Mouse (Mus musculus) heart, embryonic 16.5 days (tissue): ENCODE data around the gene Asphd2. TPM values are rescaled to one million over a fixed set of nuclear protein-coding genes. Genes with fewer than 3 reads are reported as not detected.

Experiments
- ATAC-seq: fragments of 200-750 bp; cut with Nextera tagmentation; replicated peaks from 2 replicates; pipeline ENCODE4 v1.8.0; 2017; ENCODE audit warnings: moderate number of reproducible peaks; ENCODE audit not compliant: insufficient read depth, low FRiP score; ENCODE audit errors: extremely low read depth
- H3K27ac ChIP-seq: fragments of 300-500 bp; sonication (generic); 2 replicates; pipeline ENCODE4 v1.5.1; 2014; ENCODE audit warnings: mild to moderate bottlenecking, low read length, control low read depth, moderate library complexity
- H3K27me3 ChIP-seq: fragments of 300-500 bp; sonication (generic); 2 replicates; pipeline ENCODE4 v1.6.1; 2014; ENCODE audit warnings: low read length, mixed read lengths; ENCODE audit not compliant: control insufficient read depth, insufficient read depth
- H3K36me3 ChIP-seq: fragments of 300-500 bp; sonication (generic); 2 replicates; pipeline ENCODE4 v1.6.1; 2014; ENCODE audit not compliant: control insufficient read depth, insufficient read depth
- H3K4me1 ChIP-seq: fragments of 300-500 bp; sonication (generic); 2 replicates; pipeline ENCODE4 v1.6.1; 2014; ENCODE audit warnings: low read length, mixed read lengths; ENCODE audit not compliant: control insufficient read depth, insufficient read depth
- H3K4me2 ChIP-seq: fragments of 300-500 bp; sonication (generic); 2 replicates; pipeline ENCODE4 v1.6.1; 2014; ENCODE audit warnings: low read depth, mild to moderate bottlenecking, control low read depth, low read length
- H3K4me3 ChIP-seq: fragments of 300-500 bp; sonication (generic); 2 replicates; pipeline ENCODE4 v1.5.1; 2014; ENCODE audit warnings: mild to moderate bottlenecking, control low read depth, low read length
- H3K9ac ChIP-seq: fragments of 300-500 bp; sonication (generic); 2 replicates; pipeline ENCODE4 v1.6.1; 2014; ENCODE audit warnings: low read length, control low read depth
- H3K9me3 ChIP-seq: fragments of 300-500 bp; sonication (generic); replicated peaks from 2 replicates; pipeline ENCODE4 v1.6.1; 2016; ENCODE audit warnings: low read length; ENCODE audit not compliant: control insufficient read depth
- WGBS: fragments of 180-500 bp; shearing (Covaris S2); extraction: QIAGEN DNeasy Blood & Tissue Kit; methylation state at CpG from one replicate; pipeline ENCODE4 v1.1.7; 2014; 5-methylcytosine and 5-hydroxymethylcytosine counted together
- polyA plus RNA-seq: library from polyadenylated mRNA; unstranded; fragments of >200 nt; fragmentation: Nextera tagmentation; extraction: Ambion mirVana; gene quantifications from 2 replicates; pipeline ENCODE4 v1.2.1, GENCODE M21; 2015

Asphd2 gene
- polyA plus RNA-seq: 0.67 and 0.94 TPM in 2 replicates

- ATAC-seq: peak; percentile 46
- Histone ChIP-seq H3K27me3 (peaks cover 52% of the 10 kb centered on the region), H3K4me3 (peak within 1 kb of the TSS; percentile 62), H3K4me1 (peaks cover 6% of the 10 kb centered on the region; the same call in 1 of the 2 replicates), H3K27ac (no peak within 1 kb of the TSS), H3K4me2 (peak within 1 kb of the TSS; percentile 83), H3K9ac (peak within 1 kb of the TSS; percentile 63), H3K9me3 (no peaks in the 10 kb centered on the region), H3K36me3 (no peaks in the 10 kb centered on the region)
- 5% methylated on average over 28 of the region's 67 CpGs for WGBS
Observed at GRCm38 (mm10) chr5:112394779-112395443, at the start of gene Asphd2. Gene Asphd2, minus strand, starts transcription at chr5:112394866.

- no peaks in the 10 kb centered on the region for H3K36me3 ChIP-seq
- no peak overlapping the region for H3K9ac ChIP-seq
- no peak overlapping the region for H3K27ac ChIP-seq
- no peaks in the 10 kb centered on the region for H3K4me1 ChIP-seq
- no peak overlapping the region for H3K4me2 ChIP-seq
- no peak for ATAC-seq
- H3K27me3 ChIP-seq: peaks cover 26% of the 10 kb centered on the region
- no peak overlapping the region for H3K4me3 ChIP-seq
- 46% methylated on average over 10 of the region's 10 CpGs for WGBS
- H3K9me3 ChIP-seq: no peaks in the 10 kb centered on the region
Observed at GRCm38 (mm10) chr5:112438535-112438934, 43.9 kb upstream of the Asphd2 start.

DNA sequence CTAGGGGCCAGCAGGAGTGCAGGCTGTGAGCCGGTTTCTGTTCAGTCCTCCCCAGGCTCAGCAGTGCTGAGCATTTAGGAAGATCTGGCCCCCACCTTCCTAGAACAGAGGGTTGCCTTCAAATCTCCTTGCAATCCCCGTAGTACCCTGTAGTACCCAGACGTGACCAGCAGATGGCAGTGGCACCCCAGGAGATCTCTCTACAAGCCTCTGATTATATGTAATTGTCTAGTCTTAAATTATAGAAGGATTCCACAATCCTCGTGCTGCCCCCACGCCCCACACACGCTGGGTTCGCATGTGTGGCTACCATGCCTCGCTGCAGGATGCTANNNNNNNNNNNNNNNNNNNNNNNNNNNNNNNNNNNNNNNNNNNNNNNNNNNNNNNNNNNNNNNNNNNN lies 38.3 kb upstream of the Asphd2 start:
- WGBS: 1% methylated on average over 8 of the region's 8 CpGs
- Histone ChIP-seq H3K4me2 (no peak overlapping the region), H3K4me1 (no peaks in the 10 kb centered on the region), H3K36me3 (no peaks in the 10 kb centered on the region), H3K9me3 (no peaks in the 10 kb centered on the region), H3K4me3 (no peak overlapping the region), H3K27me3 (peaks cover 48% of the 10 kb centered on the region), H3K9ac (no peak overlapping the region), H3K27ac (no peak overlapping the region)
- no peak for ATAC-seq

DNA sequence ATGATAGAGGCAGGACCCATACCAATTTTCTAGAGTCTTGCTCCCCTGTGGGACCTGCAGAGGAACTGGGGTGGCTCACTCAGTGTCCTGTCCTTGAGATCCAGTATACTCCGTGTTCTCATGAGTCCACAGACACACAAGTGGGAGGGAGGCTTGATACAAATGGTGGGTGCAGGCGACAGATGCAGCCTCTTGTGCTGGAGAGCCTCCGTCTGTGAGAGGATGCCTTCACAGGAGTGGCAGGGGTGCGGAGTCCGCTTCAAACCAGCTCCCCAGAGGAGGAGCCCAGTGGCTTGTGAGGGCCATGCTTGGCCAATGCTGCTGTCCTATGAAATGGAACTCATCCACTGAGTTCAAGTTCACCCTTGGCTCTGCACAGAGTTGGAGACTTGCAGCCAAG lies 37.4 kb upstream of the Asphd2 start:
- no peaks in the 10 kb centered on the region for H3K36me3 ChIP-seq
- H3K9ac ChIP-seq: no peak overlapping the region
- no peak overlapping the region for H3K27ac ChIP-seq
- 68% methylated on average over 5 of the region's 5 CpGs for WGBS
- H3K4me1 ChIP-seq: no peaks in the 10 kb centered on the region
- H3K27me3 ChIP-seq: peaks cover 43% of the 10 kb centered on the region
- H3K4me2 ChIP-seq: no peak overlapping the region
- H3K4me3 ChIP-seq: no peak overlapping the region
- ATAC-seq: no peak
- no peaks in the 10 kb centered on the region for H3K9me3 ChIP-seq

DNA sequence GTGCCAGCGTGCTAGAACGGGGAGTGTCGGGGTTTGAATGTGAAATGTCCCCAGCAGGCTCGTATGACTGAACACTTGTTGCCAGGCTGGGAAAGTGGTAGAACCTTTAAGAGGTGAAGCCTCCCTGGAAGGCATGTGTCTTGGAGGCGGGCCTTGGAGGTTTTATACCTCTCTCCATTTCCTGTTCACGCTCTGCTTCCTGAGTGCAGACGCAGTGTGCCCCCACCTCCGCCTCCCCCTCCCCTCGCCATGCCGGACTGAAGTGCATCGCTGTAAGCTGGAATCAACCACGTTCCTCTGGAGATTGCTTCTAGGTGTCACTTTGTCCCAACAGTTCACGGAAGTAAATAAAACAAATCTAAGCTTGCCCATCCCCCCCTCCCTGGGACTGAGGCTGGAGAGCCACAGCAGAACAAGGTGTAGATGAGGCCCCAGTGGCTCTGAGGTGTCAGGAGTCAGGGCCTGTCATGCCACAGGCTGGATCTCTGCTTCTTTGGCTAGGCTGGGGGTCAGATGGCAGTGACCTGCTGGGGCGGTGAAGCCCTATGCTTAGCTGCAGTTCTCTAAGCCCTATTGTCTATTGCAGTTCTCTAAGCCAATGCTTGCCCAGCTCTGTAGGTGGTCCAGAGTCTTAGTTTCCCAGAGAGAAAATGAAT lies 36.6 kb upstream of the Asphd2 start:
- H3K4me1 ChIP-seq: no peaks in the 10 kb centered on the region
- H3K4me2 ChIP-seq: no peak overlapping the region
- no peak overlapping the region for H3K9ac ChIP-seq
- H3K4me3 ChIP-seq: no peak overlapping the region
- 32% methylated on average over 14 of the region's 14 CpGs for WGBS
- peaks cover 48% of the 10 kb centered on the region for H3K27me3 ChIP-seq
- H3K36me3 ChIP-seq: no peaks in the 10 kb centered on the region
- H3K9me3 ChIP-seq: no peaks in the 10 kb centered on the region
- no peak for ATAC-seq
- no peak overlapping the region for H3K27ac ChIP-seq

GRCm38 (mm10) chr5:112428944-112429343 lies 34.3 kb upstream of the Asphd2 start:
- H3K9me3 ChIP-seq: no peaks in the 10 kb centered on the region
- WGBS: 12% methylated on average over 19 of the region's 19 CpGs
- no peak overlapping the region for H3K9ac ChIP-seq
- no peak overlapping the region for H3K4me2 ChIP-seq
- H3K27ac ChIP-seq: no peak overlapping the region
- no peaks in the 10 kb centered on the region for H3K4me1 ChIP-seq
- ATAC-seq: no peak
- H3K27me3 ChIP-seq: peaks cover 66% of the 10 kb centered on the region
- no peak overlapping the region for H3K4me3 ChIP-seq
- no peaks in the 10 kb centered on the region for H3K36me3 ChIP-seq

DNA sequence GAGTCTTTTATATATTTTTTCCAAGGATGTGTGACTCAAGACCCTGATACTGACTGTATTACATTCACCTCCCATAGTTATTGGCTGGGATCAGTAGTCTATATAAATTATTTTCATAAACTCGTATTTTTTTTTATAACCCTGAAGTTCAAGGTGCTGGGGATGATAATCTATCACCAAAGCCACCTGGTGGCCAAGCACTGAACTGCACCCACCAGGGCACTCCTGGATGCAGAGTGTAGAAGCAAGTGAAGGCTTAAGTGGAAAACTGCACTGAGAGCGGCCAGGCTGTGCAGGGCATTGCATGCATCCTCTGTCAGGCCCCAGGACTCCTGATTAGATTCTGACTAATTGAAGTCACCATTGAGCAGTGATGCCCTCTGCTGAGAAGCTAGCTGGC lies 32.6 kb upstream of the Asphd2 start:
- Histone ChIP-seq H3K27me3 (peaks cover 56% of the 10 kb centered on the region), H3K9ac (no peak overlapping the region), H3K27ac (no peak overlapping the region), H3K4me2 (no peak overlapping the region), H3K36me3 (no peaks in the 10 kb centered on the region), H3K4me3 (no peak overlapping the region), H3K9me3 (no peaks in the 10 kb centered on the region), H3K4me1 (no peaks in the 10 kb centered on the region)
- no peak for ATAC-seq
- WGBS: 40% methylated on average over 2 of the region's 2 CpGs

DNA sequence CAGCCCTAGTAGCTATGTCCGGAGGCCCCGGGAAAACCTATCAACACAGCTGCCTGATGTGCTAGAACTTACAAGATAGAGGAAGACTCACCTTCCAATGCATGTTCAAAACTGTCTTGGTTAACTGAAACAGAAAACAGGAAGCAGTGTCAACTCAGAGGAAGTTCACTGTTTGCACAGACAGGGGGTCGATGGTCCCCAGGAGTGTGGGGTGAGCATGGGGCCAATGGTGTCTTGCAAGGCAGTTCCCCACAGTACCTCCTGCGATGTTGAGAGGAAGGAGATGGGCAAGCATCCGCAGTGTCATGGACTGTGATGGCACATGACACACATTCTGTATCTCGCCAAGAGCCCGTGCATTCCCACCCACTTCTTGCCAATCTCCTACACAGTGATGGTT lies 32.0 kb upstream of the Asphd2 start:
- 70% methylated on average over 7 of the region's 7 CpGs for WGBS
- Histone ChIP-seq H3K4me2 (no peak overlapping the region), H3K9ac (no peak overlapping the region), H3K36me3 (no peaks in the 10 kb centered on the region), H3K4me3 (no peak overlapping the region), H3K27ac (no peak overlapping the region), H3K27me3 (peaks cover 54% of the 10 kb centered on the region), H3K9me3 (no peaks in the 10 kb centered on the region), H3K4me1 (no peaks in the 10 kb centered on the region)
- ATAC-seq: no peak

- Histone ChIP-seq H3K27ac (no peak overlapping the region), H3K36me3 (no peaks in the 10 kb centered on the region), H3K9ac (no peak overlapping the region), H3K4me2 (no peak overlapping the region), H3K4me3 (no peak overlapping the region), H3K4me1 (no peaks in the 10 kb centered on the region), H3K27me3 (peaks cover 42% of the 10 kb centered on the region), H3K9me3 (no peaks in the 10 kb centered on the region)
- whole genome bisulfite sequencing: 34% methylated on average over 12 of the region's 12 CpGs
- ATAC-seq: no peak
Observed at GRCm38 (mm10) chr5:112419535-112419934, 24.9 kb upstream of the Asphd2 start.
